Mouse (Mus musculus): ENCODE data around the gene Mamdc4. TPM values are rescaled to one million over a fixed set of nuclear protein-coding genes. Genes with fewer than 3 reads are reported as not detected.

Gene Mamdc4
- 0.48 and 1.4 TPM in 2 replicates for polyA plus RNA-seq (2012; ENCODE audit: low replicate concordance)

GRCm38 (mm10) chr2:25574579-25575431, at the start of gene Mamdc4, which contains the start of gene Phpt1:
Mamdc4 (minus strand) TSS chr2:25574845.
Phpt1 (minus strand) TSS chr2:25575224.

GRCm38 (mm10) chr2:25621229-25622200, 46.9 kb upstream of the Mamdc4 start, which contains the start of gene Tmem141:
Tmem141 (minus strand) TSS chr2:25622005.

GRCm38 (mm10) chr2:25617578-25617977, 42.9 kb upstream of the Mamdc4 start, which contains the start of gene Ccdc183:
Ccdc183 (minus strand) TSS chr2:25617678.

GRCm38 (mm10) chr2:25607761-25608622, 33.3 kb upstream of the Mamdc4 start, which contains the start of gene Rabl6:
Rabl6 (minus strand) TSS chr2:25608521.

GRCm38 (mm10) chr2:25581294-25581864, 6.7 kb upstream of the Mamdc4 start, which contains the start of gene Ajm1:
Ajm1 (minus strand) TSS chr2:25581757.

GRCm38 (mm10) chr2:25557221-25557963, 17.3 kb downstream of the Mamdc4 start, which contains the start of gene Edf1:
Edf1 (plus strand) TSS chr2:25557847.

GRCm38 (mm10) chr2:25546811-25547491, 27.7 kb downstream of the Mamdc4 start, which contains the start of gene Traf2:
Traf2 (minus strand) TSS chr2:25546940.

Other genes with a start within 250 kb of the Mamdc4 start
- 27.7 and 53.0 TPM in 2 replicates for gene Man1b1, start 242.5 kb downstream of the Mamdc4 start, polyA plus RNA-seq (2012; ENCODE audit: low replicate concordance)
- 4.2 and 10.5 TPM in 2 replicates for gene Dpp7, start 218.5 kb downstream of the Mamdc4 start, polyA plus RNA-seq (2012; ENCODE audit: low replicate concordance)
- gene Uap1l1, start 209.2 kb downstream of the Mamdc4 start, polyA plus RNA-seq (2012; ENCODE audit: low replicate concordance) = 5.6 and 9.7 TPM in 2 replicates
- gene Sapcd2, start 202.5 kb downstream of the Mamdc4 start, polyA plus RNA-seq (2012; ENCODE audit: low replicate concordance) = 82.8 and 125 TPM in 2 replicates
- gene Entpd2, start 179.0 kb downstream of the Mamdc4 start, polyA plus RNA-seq (2012; ENCODE audit: low replicate concordance) = 0.67 TPM in 1 of 2 replicates, not detected in the other
- 8.1 and 13.5 TPM in 2 replicates for gene Npdc1, start 175.5 kb downstream of the Mamdc4 start, polyA plus RNA-seq (2012; ENCODE audit: low replicate concordance)
- gene Fut7, start 151.6 kb downstream of the Mamdc4 start, polyA plus RNA-seq (2012; ENCODE audit: low replicate concordance) = 2.3 TPM in 1 of 2 replicates, not detected in the other
- gene Abca2, start 146.1 kb downstream of the Mamdc4 start, polyA plus RNA-seq (2012; ENCODE audit: low replicate concordance) = 8.3 and 12.8 TPM in 2 replicates
- gene Clic3, start 118.0 kb downstream of the Mamdc4 start, polyA plus RNA-seq (2012; ENCODE audit: low replicate concordance) = not detected in 2 replicates
- 30.3 and 31.6 TPM in 2 replicates for gene Paxx, start 113.8 kb downstream of the Mamdc4 start, polyA plus RNA-seq (2012; ENCODE audit: low replicate concordance)
- not detected in 2 replicates for gene Ptgds, start 104.8 kb downstream of the Mamdc4 start, polyA plus RNA-seq (2012; ENCODE audit: low replicate concordance)
- not detected in 2 replicates for gene Lcn12, start 80.9 kb downstream of the Mamdc4 start, polyA plus RNA-seq (2012; ENCODE audit: low replicate concordance)
- 15.5 and 54.4 TPM in 2 replicates for gene Fbxw5, start 74.1 kb downstream of the Mamdc4 start, polyA plus RNA-seq (2012; ENCODE audit: low replicate concordance)
- gene C8g, start 73.1 kb downstream of the Mamdc4 start, polyA plus RNA-seq (2012; ENCODE audit: low replicate concordance) = not detected in 2 replicates
- 3.7 and 9.7 TPM in 2 replicates for gene Traf2, start 27.9 kb downstream of the Mamdc4 start, polyA plus RNA-seq (2012; ENCODE audit: low replicate concordance)
- 336 and 839 TPM in 2 replicates for gene Edf1, start 17.0 kb downstream of the Mamdc4 start, polyA plus RNA-seq (2012; ENCODE audit: low replicate concordance)
- 1.0 and 2.6 TPM in 2 replicates for gene Phpt1, start 379 bp upstream of the Mamdc4 start, polyA plus RNA-seq (2012; ENCODE audit: low replicate concordance)
- gene Ajm1, start 6.9 kb upstream of the Mamdc4 start, polyA plus RNA-seq (2012; ENCODE audit: low replicate concordance) = 3.0 and 3.9 TPM in 2 replicates
- gene Rabl6, start 33.7 kb upstream of the Mamdc4 start, polyA plus RNA-seq (2012; ENCODE audit: low replicate concordance) = 67.9 and 125 TPM in 2 replicates
- not detected in 2 replicates for gene Ccdc183, start 42.8 kb upstream of the Mamdc4 start, polyA plus RNA-seq (2012; ENCODE audit: low replicate concordance)
- gene Tmem141, start 47.2 kb upstream of the Mamdc4 start, polyA plus RNA-seq (2012; ENCODE audit: low replicate concordance) = 1.6 and 4.4 TPM in 2 replicates
- gene Fcna, start 53.2 kb upstream of the Mamdc4 start, polyA plus RNA-seq (2012; ENCODE audit: low replicate concordance) = 41.7 and 86.1 TPM in 2 replicates
- gene Lcn8, start 78.3 kb upstream of the Mamdc4 start, polyA plus RNA-seq (2012; ENCODE audit: low replicate concordance) = not detected in 2 replicates
- not detected in 2 replicates for gene Lcn5, start 83.1 kb upstream of the Mamdc4 start, polyA plus RNA-seq (2012; ENCODE audit: low replicate concordance)
- gene Lcn6, start 101.9 kb upstream of the Mamdc4 start, polyA plus RNA-seq (2012; ENCODE audit: low replicate concordance) = not detected in 2 replicates
- not detected in 2 replicates for gene Lcn10, start 107.9 kb upstream of the Mamdc4 start, polyA plus RNA-seq (2012; ENCODE audit: low replicate concordance)
- not detected in 2 replicates for gene Obp2a, start 125.2 kb upstream of the Mamdc4 start, polyA plus RNA-seq (2012; ENCODE audit: low replicate concordance)
- gene Bmyc, start 131.9 kb upstream of the Mamdc4 start, polyA plus RNA-seq (2012; ENCODE audit: low replicate concordance) = 22.3 and 63.5 TPM in 2 replicates
- gene Obp2b, start 162.2 kb upstream of the Mamdc4 start, polyA plus RNA-seq (2012; ENCODE audit: low replicate concordance) = not detected in 2 replicates
- not detected in 2 replicates for gene Lcn3, start 190.7 kb upstream of the Mamdc4 start, polyA plus RNA-seq (2012; ENCODE audit: low replicate concordance)
- not detected in 2 replicates for gene Lcn11, start 202.2 kb upstream of the Mamdc4 start, polyA plus RNA-seq (2012; ENCODE audit: low replicate concordance)
- gene Gm13539, start 207.4 kb upstream of the Mamdc4 start, polyA plus RNA-seq (2012; ENCODE audit: low replicate concordance) = not detected in 2 replicates
- gene Glt6d1, start 241.0 kb upstream of the Mamdc4 start, polyA plus RNA-seq (2012; ENCODE audit: low replicate concordance) = not detected in 2 replicates
- gene Lcn9, start 248.3 kb upstream of the Mamdc4 start, polyA plus RNA-seq (2012; ENCODE audit: low replicate concordance) = not detected in 2 replicates